Mouse (Mus musculus) skeletal muscle tissue, adult 2 months (tissue): ENCODE measurements around the gene Olfr818.
"Not testable (repeated sequence)": the region's sequence is repeated elsewhere in the genome, so short reads cannot be mapped to it uniquely, and the experiment has no call there.

Experiments
- DNase-seq: peaks from one replicate; pipeline ENCODE4 v3.0.0-alpha.2; 2012; ENCODE audit warnings: low read depth, low spot score

Olfr818 gene

GRCm38 (mm10) chr10:129949000-129949399, at the start of gene Olfr818:
Gene Olfr818 (minus strand): TSS chr10:129949100.
- no peak for DNase-seq

DNA sequence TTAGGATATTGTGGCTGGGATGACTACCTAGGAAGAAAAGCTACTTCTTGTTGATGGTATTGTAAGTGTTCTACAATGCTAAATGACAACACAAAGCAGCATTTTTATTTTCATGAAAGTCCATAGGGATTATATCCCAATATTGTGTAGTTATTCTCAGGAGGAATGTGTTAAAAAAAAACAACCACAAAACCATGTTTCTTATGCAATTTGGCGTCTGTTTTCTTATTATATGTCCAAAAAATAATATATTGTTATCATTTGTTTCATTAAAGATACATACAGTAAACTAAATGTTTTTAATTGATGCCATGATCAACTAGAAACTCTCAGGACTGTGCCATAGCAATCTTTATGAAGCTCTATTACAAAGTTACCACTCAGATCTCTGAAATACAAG, 36.1 kb upstream of the Olfr818 start, which contains the start of gene Gm10310:
Gene Gm10310, minus strand, starts transcription at position 101 of the 400 bp plus-strand sequence.
- DNase-seq, result not testable (repeated sequence)

DNA sequence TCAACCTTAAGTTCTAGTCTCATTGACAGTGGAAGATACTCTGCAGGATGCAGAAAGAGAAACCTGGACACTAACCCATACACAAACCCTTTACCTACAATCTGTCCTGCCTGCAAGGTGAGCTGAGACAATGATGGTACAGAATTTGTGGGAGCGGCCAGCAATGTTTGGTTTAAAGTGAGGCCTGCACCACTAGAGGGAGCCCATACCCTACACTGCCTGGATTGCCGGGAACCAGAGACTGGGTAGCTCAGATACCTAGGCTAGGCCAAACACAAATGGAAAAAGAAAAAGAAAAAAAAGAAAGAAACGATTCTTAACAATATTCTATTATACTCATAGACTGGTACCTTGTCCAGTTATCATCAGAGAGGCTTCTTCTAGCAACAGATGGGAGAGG, 33.0 kb upstream of the Olfr818 start:
- DNase-seq, result not testable (repeated sequence)

- DNase-seq, result not testable (repeated sequence)
Measured at GRCm38 (mm10) chr10:129976040-129976439, 27.1 kb upstream of the Olfr818 start, which contains the start of gene Olfr247. Gene Olfr247 (minus strand): TSS chr10:129976140.

GRCm38 (mm10) chr10:129972994-129973393, 24.1 kb upstream of the Olfr818 start:
- DNase-seq, result not testable (repeated sequence)

DNA sequence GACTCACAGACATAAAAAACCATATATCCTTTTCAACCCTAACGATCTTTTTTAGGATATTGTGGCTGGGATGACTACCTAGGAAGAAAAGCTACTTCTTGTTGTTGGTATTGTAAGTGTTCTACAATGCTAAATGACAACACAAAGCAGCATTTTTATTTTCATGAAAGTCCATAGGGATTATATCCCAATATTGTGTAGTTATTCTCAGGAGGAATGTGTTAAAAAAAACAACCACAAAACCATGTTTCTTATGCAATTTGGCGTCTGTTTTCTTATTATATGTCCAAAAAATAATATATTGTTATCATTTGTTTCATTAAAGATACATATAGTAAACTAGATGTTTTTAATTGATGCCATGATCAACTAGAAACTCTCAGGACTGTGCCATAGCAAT, 18.3 kb upstream of the Olfr818 start, which contains the start of gene Olfr819:
Gene Olfr819, minus strand, starts transcription at position 101 of the 400 bp plus-strand sequence.
- not testable (repeated sequence) for DNase-seq

DNA sequence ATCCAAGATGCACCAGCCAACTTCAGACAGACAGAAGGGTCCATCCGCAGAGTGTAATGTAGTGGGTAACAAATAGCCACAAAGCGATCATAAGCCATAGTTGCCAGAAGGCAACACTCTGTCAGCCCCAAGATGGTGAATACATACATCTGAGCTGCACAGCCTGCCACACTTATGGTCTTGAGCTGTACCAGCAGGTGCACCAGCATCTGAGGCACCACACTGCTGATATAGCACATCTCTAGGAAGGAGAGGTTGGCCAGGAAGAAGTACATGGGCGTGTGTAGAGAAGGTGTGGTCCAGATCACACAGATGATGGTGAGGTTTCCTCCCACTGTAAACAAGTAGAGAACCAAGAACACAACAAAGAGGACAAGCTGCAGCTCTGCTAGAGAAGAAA, 17.3 kb upstream of the Olfr818 start:
- not testable (repeated sequence) for DNase-seq

DNA sequence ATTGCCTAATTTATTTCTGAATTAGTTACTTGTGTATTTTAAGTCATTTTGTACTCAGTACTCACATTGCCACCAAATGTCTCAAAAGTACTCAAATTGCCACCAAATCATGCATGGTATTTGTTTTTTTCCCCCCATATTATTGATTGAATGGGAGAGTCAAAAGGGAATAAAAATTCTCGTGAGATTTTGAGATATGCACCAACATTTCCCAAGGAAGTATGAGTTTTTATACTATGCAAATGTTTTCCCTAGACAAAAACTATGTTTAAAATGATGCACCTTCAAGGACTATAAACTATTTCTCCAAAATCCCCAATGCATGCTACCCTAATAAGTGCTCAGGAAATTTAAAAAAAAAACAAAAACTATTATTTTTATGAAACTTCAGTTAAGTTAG, 33.4 kb downstream of the Olfr818 start, which contains the start of gene Olfr816:
Gene Olfr816, minus strand, starts transcription at position 101 of the 400 bp plus-strand sequence.
- no peak for DNase-seq

DNA sequence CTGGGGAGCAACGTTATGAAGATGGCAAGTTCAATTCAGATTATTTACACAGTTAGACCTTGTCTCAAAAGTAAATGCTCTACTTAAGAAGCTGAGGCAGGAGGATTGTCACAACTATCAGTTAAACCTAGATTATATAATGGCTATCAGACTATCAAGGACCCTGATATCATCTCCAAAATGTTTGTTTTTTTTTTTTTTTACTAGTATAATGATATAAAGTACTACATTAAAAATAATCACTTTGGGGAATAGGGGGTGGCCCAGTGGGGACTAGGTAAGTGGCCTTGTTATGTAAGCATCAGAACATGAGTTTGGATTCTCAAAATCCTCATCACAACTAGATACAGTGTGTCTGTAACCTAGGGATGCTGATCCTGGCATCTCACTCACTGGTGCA, 43.1 kb downstream of the Olfr818 start, which contains the start of gene Olfr815:
Gene Olfr815, minus strand, starts transcription at position 101 of the 400 bp plus-strand sequence.
- not testable (repeated sequence) for DNase-seq
